Mouse (Mus musculus) thymus, postnatal 14 days (tissue): ENCODE results near the gene Mss51.

ENCODE experiments used
- DNase-seq: peaks from one replicate; pipeline ENCODE4 v3.0.0; 2021

Gene Mss51

GRCm38 (mm10) chr14:20451302-20451701 lies 45.4 kb downstream of the Mss51 start:
- DNase-seq, result no peak

DNA sequence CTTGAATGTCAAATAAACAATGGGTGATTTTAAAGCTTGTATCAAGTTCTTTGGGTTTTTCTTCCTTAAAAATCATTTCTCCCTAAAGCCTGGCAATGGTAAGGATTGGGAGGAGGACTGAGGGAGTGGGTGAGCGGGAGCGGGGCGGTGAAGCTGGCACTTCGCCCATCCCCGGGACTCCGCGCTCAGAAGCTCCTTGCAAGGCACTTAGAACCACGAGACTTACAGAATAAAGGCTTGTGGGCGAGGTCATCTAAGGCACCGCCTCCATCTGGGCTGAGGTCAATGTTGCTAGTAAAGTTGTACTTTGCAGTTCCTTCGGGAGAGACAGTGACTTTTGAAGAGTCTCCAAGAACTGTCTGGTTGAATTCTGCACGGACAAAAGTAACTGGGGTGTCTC lies 49.5 kb downstream of the Mss51 start:
- no peak for DNase-seq

- DNase-seq, result no peak
Measured at GRCm38 (mm10) chr14:20442252-20442651, 54.4 kb downstream of the Mss51 start.

DNA sequence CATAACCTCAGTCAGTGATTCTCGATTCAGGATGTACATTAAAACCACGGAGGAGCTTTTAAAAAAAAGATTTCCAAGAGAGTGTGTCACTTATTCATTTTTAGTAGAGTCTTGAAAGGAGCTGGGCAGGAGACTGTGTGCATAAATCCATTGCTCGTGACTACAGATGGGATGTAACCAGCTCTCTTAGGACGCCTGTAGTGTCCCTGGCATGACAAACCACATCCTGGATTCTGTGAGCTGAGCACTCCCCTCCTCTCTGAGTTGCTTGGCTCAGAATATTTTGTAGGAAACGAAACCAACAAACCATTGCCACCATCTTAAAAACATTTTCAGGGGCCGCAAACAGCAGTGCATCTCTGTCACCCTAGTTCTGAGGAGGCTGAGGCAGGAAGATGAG lies 59.7 kb downstream of the Mss51 start:
- DNase-seq, result no peak
